Mouse (Mus musculus) liver, adult 2 months (tissue): ENCODE measurements around the gene Zfp874b.

Experiments
- CTCF ChIP-seq: fragments of 200-500 bp; IDR thresholded peaks from 2 replicates; pipeline ENCODE4 v1.5.1; 2011; ENCODE audit warnings: low read depth, low read length, control low read depth
- POLR2A ChIP-seq: fragments of 200-500 bp; IDR thresholded peaks from 2 replicates; pipeline ENCODE4 v1.6.1; 2011; ENCODE audit warnings: low read length, control low read depth; ENCODE audit not compliant: insufficient read depth; ENCODE audit errors: extremely low read depth

DNA sequence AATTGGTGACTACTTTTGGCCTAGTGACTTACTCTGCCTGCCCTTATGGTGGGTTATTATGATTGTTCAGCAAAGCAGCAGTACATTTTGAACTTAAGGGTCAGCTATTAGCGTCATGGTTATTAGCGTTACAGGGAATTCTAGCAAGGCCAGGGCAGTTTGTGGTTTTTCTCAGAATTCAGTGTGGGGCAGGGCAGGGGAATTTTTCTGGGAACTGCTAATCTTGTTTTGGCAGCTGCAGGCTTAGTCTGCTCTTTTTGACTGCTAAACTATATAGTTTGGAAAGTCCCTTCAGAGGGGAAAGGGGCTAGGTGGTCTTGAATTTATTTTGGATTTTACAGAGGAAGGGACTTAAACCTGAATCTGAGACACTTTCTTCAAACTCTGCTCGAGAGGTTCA, 14.8 kb downstream of the Zfp874b start:
- TF ChIP-seq POLR2A (no peak), CTCF (no peak)
